Mouse (Mus musculus) small intestine, adult 2 months (tissue): ENCODE results near the gene Cped1. TPM values are rescaled to one million over a fixed set of nuclear protein-coding genes. Genes with fewer than 3 reads are reported as not detected.

Source experiments
- H3K27ac ChIP-seq: fragments of 200-500 bp; 2 replicates; pipeline ENCODE4 v1.5.1; 2012; ENCODE audit warnings: low read depth, low read length, control low read depth, inconsistent platforms; ENCODE audit not compliant: insufficient read depth
- H3K27me3 ChIP-seq: fragments of 200-500 bp; 2 replicates; pipeline ENCODE4 v1.6.1; 2012; ENCODE audit warnings: mild to moderate bottlenecking, moderate library complexity, low read length, inconsistent platforms; ENCODE audit not compliant: control insufficient read depth, insufficient read depth
- H3K36me3 ChIP-seq: fragments of 200-500 bp; 2 replicates; pipeline ENCODE4 v1.6.1; 2012; ENCODE audit warnings: mild to moderate bottlenecking, low read length, control low read depth, inconsistent platforms; ENCODE audit not compliant: control insufficient read depth, insufficient read depth
- H3K4me1 ChIP-seq: fragments of 200-500 bp; 2 replicates; pipeline ENCODE4 v1.6.1; 2012; ENCODE audit warnings: low read length, inconsistent platforms, mixed read lengths; ENCODE audit not compliant: control insufficient read depth, insufficient read depth, insufficient read length
- H3K4me3 ChIP-seq: fragments of 200-500 bp; 2 replicates; pipeline ENCODE4 v1.5.1; 2012; ENCODE audit warnings: low read depth, mild to moderate bottlenecking, control low read depth, inconsistent platforms, low read length, moderate library complexity
- CTCF ChIP-seq: fragments of 200-500 bp; IDR thresholded peaks from 2 replicates; pipeline ENCODE4 v1.5.1; 2012; ENCODE audit warnings: low read depth, mild to moderate bottlenecking, control low read depth, inconsistent platforms, low read length, moderate library complexity, mixed read lengths; ENCODE audit not compliant: insufficient replicate concordance, insufficient read length; ENCODE audit errors: extremely low read depth
- POLR2A ChIP-seq: fragments of 200-500 bp; IDR thresholded peaks from 2 replicates; pipeline ENCODE4 v1.6.1; 2012; ENCODE audit warnings: low read depth, mild to moderate bottlenecking, control low read depth, inconsistent platforms, low read length, moderate library complexity
- WGBS: fragments of 180-500 bp; shearing (Covaris S2); methylation state at CpG from one replicate; pipeline ENCODE4 v1.1.7; 2018; 5-methylcytosine and 5-hydroxymethylcytosine counted together
- polyA plus RNA-seq: library from polyadenylated mRNA; depleted of rRNA; stranded (reverse); fragments of >200 nt; gene quantifications from 2 replicates; pipeline ENCODE4 v1.2.3, GENCODE M21; 2012

Cped1 gene
- polyA plus RNA-seq, 1 experiment = 4.6 TPM

GRCm38 (mm10) chr6:22178721-22179295 lies 193.1 kb downstream of the Cped1 start:
- Histone ChIP-seq H3K4me1 (no peaks in the 10 kb centered on the region), H3K27me3 (no peaks in the 10 kb centered on the region), H3K4me3 (no peak overlapping the region), H3K36me3 (no peaks in the 10 kb centered on the region), H3K27ac (no peak overlapping the region)
- TF ChIP-seq CTCF = no peak
- no peak for TF ChIP-seq POLR2A
- WGBS = 69% methylated on average over 8 of the region's 8 CpGs

- H3K36me3 ChIP-seq = no peaks in the 10 kb centered on the region
- no peaks in the 10 kb centered on the region for H3K4me1 ChIP-seq
- no peak overlapping the region for H3K4me3 ChIP-seq
- H3K27me3 ChIP-seq = no peaks in the 10 kb centered on the region
- TF ChIP-seq POLR2A (no peak), CTCF (no peak)
- H3K27ac ChIP-seq = no peak overlapping the region
- WGBS = 67% methylated on average over 10 of the region's 10 CpGs
These were observed 194.6 kb downstream of the Cped1 start for GRCm38 (mm10) chr6:22180316-22180715.

DNA sequence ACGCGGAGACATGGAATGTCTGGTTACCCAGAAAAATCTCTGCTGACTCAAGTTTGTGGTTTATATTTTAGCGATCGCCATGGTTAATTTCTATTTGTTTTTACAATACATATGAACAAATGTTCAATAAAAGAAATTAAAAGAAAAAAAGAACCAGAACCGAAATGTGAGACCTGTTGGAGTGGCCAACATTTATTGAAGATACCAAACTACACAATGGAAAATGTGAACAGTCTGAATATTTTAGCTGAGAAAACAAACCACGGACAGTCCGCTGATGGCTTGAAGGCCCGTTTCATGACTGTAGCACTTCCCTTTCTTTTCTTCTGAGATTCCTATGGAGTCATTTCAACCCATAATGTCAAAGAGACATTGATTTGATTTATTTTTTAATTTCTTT lies 201.3 kb downstream of the Cped1 start:
- TF ChIP-seq POLR2A (no peak), CTCF (no peak)
- no peaks in the 10 kb centered on the region for H3K36me3 ChIP-seq
- H3K4me1 ChIP-seq = no peaks in the 10 kb centered on the region; the same call in 1 of the 2 replicates
- no peak overlapping the region for H3K27ac ChIP-seq
- WGBS = 89% methylated on average over 8 of the region's 8 CpGs
- no peak overlapping the region for H3K4me3 ChIP-seq
- H3K27me3 ChIP-seq = no peaks in the 10 kb centered on the region

DNA sequence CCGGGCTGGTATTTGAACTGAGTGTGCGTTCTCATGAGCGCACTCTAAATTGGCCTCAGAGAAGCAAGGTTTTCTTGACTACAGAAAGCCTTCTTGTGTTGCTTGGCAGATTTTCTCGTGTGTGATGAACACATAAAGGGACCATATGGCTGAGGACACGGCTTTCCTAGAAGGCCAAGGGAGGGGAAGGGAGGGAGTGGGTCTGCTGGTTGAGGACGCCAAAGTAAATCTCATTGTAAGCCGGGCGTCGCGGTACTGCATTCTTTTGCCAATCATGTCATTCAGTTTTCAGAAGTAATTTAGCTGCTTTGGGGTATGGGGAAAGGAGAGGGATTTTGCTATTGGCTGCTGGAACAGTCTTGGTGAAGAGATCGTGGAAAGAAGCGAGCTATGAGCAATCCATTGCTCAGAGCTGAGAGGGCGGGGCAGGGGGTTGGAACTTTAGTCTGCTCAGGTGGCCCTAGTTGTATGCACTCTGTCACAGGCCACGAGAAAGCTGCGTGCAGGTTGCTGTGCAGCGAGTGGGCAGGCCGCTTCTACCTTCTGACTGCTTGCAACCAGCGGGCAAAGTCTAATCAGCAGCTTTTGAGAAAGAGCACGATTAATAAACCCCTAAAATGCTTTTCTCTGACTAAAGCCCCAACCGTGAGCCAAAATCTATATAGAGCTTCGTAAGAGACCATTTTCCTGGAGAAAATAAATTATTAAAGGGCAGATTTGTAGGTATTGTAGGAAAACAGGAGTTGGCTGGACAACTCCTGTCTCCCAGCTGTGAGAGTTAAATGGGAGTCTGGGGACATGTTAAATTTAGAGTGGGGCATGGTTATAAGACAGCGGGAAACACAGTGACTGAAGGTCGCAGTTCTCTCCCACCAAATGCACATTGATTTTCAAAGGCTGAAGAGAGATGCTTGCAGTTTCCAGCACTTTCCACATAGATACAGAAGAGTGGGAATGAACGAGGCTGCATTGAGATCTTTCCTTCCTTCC lies 203.9 kb downstream of the Cped1 start:
- H3K27me3 ChIP-seq = no peaks in the 10 kb centered on the region
- TF ChIP-seq CTCF = no peak
- H3K4me1 ChIP-seq = no peaks in the 10 kb centered on the region; the same call in 1 of the 2 replicates
- H3K4me3 ChIP-seq = no peak overlapping the region
- H3K36me3 ChIP-seq = no peaks in the 10 kb centered on the region
- WGBS = 49% methylated on average over 24 of the region's 24 CpGs
- H3K27ac ChIP-seq = no peak overlapping the region

- no peaks in the 10 kb centered on the region for H3K4me1 ChIP-seq
- H3K27me3 ChIP-seq = no peaks in the 10 kb centered on the region
- H3K36me3 ChIP-seq = no peaks in the 10 kb centered on the region
- H3K27ac ChIP-seq = no peak overlapping the region
- no peak for TF ChIP-seq POLR2A
- TF ChIP-seq CTCF = no peak
- H3K4me3 ChIP-seq = no peak overlapping the region
- WGBS = 42% methylated on average over 3 of the region's 3 CpGs
These were observed 212.9 kb downstream of the Cped1 start for GRCm38 (mm10) chr6:22198603-22199002.

DNA sequence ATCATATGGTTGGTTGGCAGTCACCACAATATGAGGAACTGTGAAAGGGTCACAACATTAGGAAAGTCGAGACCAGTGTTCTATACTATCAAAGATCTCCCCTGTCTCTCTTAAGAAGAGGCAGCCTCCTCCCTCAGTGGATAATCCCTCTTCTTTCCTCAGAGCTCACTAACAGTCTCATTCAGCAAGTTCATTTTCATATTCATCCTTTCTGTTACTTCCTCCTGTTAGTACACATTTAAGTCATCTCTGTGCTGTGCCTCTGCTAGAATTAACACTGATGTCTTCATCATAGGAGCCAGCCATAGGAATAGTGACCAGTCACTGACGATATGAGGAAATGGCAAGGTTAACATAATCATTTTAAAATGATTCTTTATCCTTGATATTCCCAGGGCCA lies 213.8 kb downstream of the Cped1 start:
- TF ChIP-seq CTCF (no peak), POLR2A (no peak)
- Histone ChIP-seq H3K27ac (no peak overlapping the region), H3K27me3 (no peaks in the 10 kb centered on the region), H3K4me3 (no peak overlapping the region), H3K4me1 (no peaks in the 10 kb centered on the region), H3K36me3 (no peaks in the 10 kb centered on the region)
- WGBS = 89% methylated on average over 2 of the region's 2 CpGs

DNA sequence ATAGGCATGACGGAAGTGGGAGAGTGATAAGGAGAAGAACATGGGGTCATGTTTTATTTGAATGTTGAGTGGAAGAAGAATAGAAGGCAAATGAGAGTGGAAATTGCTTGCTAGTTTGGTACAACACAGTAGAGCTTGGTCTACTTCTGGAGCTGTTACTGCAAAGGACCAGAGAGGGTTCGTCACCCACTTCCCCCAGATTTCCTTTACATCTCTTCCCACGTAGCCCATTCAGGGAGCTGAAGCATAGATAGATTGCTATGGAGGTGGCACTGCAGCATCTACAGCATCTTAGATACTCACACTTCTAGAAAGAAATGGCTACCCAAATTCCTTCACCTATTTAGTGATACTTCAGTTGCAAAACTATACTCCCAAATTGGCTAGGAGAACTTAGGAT lies 214.4 kb downstream of the Cped1 start:
- Histone ChIP-seq H3K4me3 (no peak overlapping the region), H3K4me1 (no peaks in the 10 kb centered on the region), H3K36me3 (no peaks in the 10 kb centered on the region), H3K27me3 (no peaks in the 10 kb centered on the region), H3K27ac (no peak overlapping the region)
- TF ChIP-seq POLR2A = no peak
- no peak for TF ChIP-seq CTCF
- 89% methylated on average over 3 of the region's 3 CpGs for WGBS
